Mouse (Mus musculus) c-Kit-positive CD71-positive TER-119-negative erythroid progenitor cells, embryonic 14.5 days (primary cell): Measurements from ENCODE around the gene Actr3.
"Not testable (repeated sequence)": the region's sequence is repeated elsewhere in the genome, so short reads cannot be mapped to it uniquely, and the experiment has no call there.

Source experiments
- DNase-seq: peaks from one replicate; pipeline ENCODE4 v3.0.0-alpha.2; 2013; ENCODE audit warnings: low read depth

Actr3 gene

GRCm38 (mm10) chr1:125437927-125438326 lies 2.4 kb upstream of the Actr3 start:
- no peak for DNase-seq

GRCm38 (mm10) chr1:125437161-125437560 lies 1.6 kb upstream of the Actr3 start:
- DNase-seq: no peak

- DNase-seq: no peak
Observed at GRCm38 (mm10) chr1:125435018-125435368, 534 bp downstream of the Actr3 start.

- no peak for DNase-seq
Observed at GRCm38 (mm10) chr1:125434485-125435001, 984 bp downstream of the Actr3 start.

- DNase-seq: no peak
Observed at GRCm38 (mm10) chr1:125431286-125431685, 4.2 kb downstream of the Actr3 start.

- DNase-seq: no peak
Observed at GRCm38 (mm10) chr1:125430737-125431136, 4.8 kb downstream of the Actr3 start.

GRCm38 (mm10) chr1:125429984-125430383 lies 5.5 kb downstream of the Actr3 start:
- DNase-seq: no peak

- no peak for DNase-seq
Observed at GRCm38 (mm10) chr1:125428315-125428714, 7.2 kb downstream of the Actr3 start.

- no peak for DNase-seq
Observed at GRCm38 (mm10) chr1:125426387-125427045, 9.0 kb downstream of the Actr3 start.

- DNase-seq: no peak
Observed at GRCm38 (mm10) chr1:125419906-125420305, 15.6 kb downstream of the Actr3 start.

GRCm38 (mm10) chr1:125418732-125419131 lies 16.8 kb downstream of the Actr3 start:
- no peak for DNase-seq

- no peak for DNase-seq
Observed at GRCm38 (mm10) chr1:125407220-125407619, 28.3 kb downstream of the Actr3 start.

GRCm38 (mm10) chr1:125395391-125395790 lies 40.1 kb downstream of the Actr3 start:
- DNase-seq: no peak

- not testable (repeated sequence) for DNase-seq
Observed at GRCm38 (mm10) chr1:125393324-125393723, 42.2 kb downstream of the Actr3 start.

- DNase-seq: not testable (repeated sequence)
Observed at GRCm38 (mm10) chr1:125390065-125390754, 45.3 kb downstream of the Actr3 start.

GRCm38 (mm10) chr1:125389634-125390033 lies 45.9 kb downstream of the Actr3 start:
- not testable (repeated sequence) for DNase-seq

GRCm38 (mm10) chr1:125388370-125388769 lies 47.2 kb downstream of the Actr3 start:
- no peak for DNase-seq

- no peak for DNase-seq
Observed at GRCm38 (mm10) chr1:125386217-125386616, 49.3 kb downstream of the Actr3 start.

- DNase-seq: peak; percentile 41
Observed at GRCm38 (mm10) chr1:125382622-125383021, 52.9 kb downstream of the Actr3 start.

GRCm38 (mm10) chr1:125378889-125379288 lies 56.6 kb downstream of the Actr3 start:
- DNase-seq: no peak

- DNase-seq: no peak
Observed at GRCm38 (mm10) chr1:125372855-125373254, 62.7 kb downstream of the Actr3 start.

GRCm38 (mm10) chr1:125370779-125371178 lies 64.7 kb downstream of the Actr3 start:
- DNase-seq: peak; percentile 47

GRCm38 (mm10) chr1:125365576-125365975 lies 70.0 kb downstream of the Actr3 start:
- no peak for DNase-seq
